Mouse (Mus musculus) NIH3T3 (cell line): ENCODE results near the gene Klhl41.
"Not testable (repeated sequence)": the region's sequence is repeated elsewhere in the genome, so short reads cannot be mapped to it uniquely, and the experiment has no call there.

ENCODE experiments used
- DNase-seq: peaks from one replicate; pipeline ENCODE4 v3.0.0-alpha.2; 2012; ENCODE audit warnings: low read depth

Gene Klhl41

GRCm38 (mm10) chr2:69669853-69670252, at the start of gene Klhl41:
TSS of gene Klhl41 (plus strand) at chr2:69670120.
- peak; percentile 12 for DNase-seq

DNA sequence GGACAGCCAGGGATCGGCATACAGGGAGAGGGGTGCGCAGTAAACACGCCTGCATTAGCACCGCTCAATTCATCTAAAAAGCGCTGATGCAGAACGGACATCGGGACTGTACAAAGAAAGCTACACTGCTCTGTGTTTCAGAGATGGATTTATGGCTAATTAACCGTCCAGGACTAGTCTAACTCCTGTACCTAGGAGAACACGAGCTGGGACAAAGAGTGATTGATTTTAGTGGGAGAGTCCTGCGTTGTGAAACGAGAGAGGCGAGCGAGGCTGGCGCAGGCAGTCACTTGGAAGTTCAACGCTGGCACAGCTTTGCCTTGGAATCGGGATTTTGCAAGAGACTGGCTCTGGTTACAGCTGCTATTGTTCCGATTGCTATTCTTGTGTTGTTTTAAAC, 40.7 kb upstream of the Klhl41 start:
- no peak for DNase-seq

DNA sequence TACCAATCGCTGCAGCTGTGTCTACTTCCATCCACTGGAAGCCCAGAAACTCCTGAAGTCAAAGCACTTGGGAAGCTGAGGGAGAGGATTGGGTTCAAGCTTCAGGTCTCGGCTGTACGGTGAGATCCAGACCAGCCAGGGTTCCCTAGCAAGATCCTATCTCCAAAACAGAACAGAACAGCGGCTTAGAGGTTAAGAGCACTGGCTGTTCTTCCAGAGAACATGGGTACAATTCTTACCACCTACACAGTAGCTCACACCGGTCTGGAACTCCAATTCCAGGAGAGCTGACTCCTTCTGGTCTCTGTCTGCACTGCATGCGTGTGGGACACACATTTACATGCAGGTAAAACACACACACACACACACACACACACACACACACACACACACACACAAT, 40.0 kb upstream of the Klhl41 start:
- no peak for DNase-seq

DNA sequence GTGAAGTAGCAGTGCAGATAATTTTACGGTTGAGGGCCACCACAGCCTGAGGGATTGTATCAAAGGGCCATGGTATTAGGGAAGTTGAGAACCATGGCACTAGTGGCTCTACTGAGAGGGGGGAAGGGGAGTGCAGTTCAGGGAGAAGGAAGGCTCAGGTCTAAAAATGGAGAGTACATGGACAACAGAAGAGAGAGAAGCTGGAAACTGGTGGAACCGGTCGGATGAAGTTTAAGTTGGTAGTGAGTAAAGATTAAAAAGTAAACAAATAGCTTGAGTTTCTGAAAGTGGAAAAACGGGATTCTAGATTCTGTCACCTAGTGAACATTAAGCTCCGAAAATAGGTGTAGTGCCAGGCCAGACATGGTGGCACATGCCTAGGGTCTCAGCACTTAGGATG, 39.1 kb upstream of the Klhl41 start:
- no peak for DNase-seq

- peak; percentile 34 for DNase-seq
Measured at GRCm38 (mm10) chr2:69631449-69631848, 38.5 kb upstream of the Klhl41 start.

GRCm38 (mm10) chr2:69635064-69635701, 34.7 kb upstream of the Klhl41 start:
- peak; percentile 85 for DNase-seq

DNA sequence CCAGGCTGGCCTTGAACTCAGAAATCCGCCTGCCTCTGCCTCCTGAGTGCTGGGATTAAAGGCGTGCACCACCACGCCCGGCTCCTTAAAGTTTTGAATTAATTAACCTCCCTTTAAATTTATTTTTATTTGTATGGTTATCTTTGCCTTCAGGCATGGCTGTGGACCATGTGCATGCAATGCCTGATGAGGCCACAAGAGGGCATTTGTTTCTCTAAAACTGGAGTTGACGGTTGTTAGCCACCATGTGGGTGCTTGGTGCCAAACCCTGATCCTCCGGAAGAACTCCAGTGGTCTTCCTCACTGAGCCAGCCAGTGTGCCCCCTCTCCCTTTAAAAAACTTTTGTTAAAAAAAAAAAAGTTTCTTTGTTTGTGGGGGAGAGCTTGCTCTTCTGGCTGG, 34.1 kb upstream of the Klhl41 start:
- peak; percentile 70 for DNase-seq

GRCm38 (mm10) chr2:69637989-69638388, 31.9 kb upstream of the Klhl41 start:
- not testable (repeated sequence) for DNase-seq

GRCm38 (mm10) chr2:69640100-69640499, 29.8 kb upstream of the Klhl41 start:
- no peak for DNase-seq

DNA sequence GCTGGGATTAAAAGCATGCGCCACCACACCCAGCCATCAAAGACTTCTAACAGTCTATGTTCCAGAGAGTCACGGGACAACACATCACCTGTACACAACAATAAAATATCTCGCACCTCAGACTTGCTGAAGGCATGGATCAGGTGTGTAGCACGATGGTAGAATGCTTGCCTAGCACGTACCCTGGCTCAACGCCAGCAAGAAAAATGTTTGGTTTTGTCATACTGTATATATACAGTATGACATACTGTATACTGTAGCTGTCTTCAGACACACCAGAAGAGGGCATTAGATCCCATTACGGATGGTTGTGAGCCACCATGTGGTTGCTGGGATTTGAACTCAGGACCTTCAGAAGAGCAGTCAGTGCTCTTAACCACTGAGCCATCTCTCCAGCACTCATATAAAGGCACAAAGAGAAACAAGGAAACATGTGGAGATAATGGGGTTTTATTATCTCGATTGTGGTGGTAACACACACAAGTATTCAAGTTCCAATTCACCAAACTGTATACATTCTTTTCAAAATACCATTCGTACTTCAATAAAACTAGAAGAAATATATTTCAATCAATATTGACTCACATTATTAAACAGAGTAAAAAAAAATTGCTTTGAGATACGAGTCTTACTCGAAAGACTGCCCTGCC, 24.8 kb upstream of the Klhl41 start:
- peak; percentile 24 for DNase-seq

GRCm38 (mm10) chr2:69646726-69647490, 23.0 kb upstream of the Klhl41 start, which contains the start of gene Bbs5:
TSS of gene Bbs5 (plus strand) at chr2:69647171.
- peak; percentile 95 for DNase-seq

DNA sequence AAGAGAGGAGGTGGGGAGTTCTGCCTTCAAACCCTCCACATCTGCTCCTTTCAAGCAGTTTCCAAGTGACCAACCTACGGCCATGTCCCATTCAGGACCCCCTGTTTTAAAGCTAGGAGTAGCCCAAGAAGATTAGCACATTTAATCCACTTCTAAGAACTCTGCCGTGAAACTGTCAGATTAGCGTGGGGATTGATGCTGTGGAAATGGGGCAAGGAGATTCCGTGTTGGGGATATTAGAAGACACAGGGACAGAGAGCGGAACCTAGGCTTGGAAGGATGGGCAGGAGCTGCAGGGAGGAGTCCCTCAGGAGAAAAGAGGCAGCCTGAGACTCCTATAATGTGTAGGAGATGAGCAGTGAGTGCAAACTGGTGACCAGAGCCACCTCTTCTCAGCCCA, 20.2 kb upstream of the Klhl41 start:
- DNase-seq, result no peak

DNA sequence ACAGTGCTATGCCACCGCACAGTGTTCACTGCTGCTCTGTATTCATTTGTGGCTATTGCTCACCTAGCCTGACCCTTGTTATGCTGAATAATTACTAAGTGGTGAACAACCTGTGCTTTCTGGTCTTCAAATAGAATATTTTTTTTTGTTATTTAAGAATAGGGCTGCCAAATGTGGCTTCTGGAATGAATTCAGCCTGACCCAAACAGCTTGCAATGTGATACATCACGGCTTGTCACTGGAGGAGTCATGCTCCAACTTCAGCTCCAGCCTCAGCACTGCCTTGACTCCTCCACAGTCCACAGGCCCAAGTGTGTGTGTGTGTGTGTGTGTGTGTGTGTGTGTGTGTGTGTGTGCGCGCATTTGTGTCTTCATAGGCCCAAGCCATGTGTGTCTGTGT, 10.6 kb upstream of the Klhl41 start:
- peak; percentile 54 for DNase-seq

DNA sequence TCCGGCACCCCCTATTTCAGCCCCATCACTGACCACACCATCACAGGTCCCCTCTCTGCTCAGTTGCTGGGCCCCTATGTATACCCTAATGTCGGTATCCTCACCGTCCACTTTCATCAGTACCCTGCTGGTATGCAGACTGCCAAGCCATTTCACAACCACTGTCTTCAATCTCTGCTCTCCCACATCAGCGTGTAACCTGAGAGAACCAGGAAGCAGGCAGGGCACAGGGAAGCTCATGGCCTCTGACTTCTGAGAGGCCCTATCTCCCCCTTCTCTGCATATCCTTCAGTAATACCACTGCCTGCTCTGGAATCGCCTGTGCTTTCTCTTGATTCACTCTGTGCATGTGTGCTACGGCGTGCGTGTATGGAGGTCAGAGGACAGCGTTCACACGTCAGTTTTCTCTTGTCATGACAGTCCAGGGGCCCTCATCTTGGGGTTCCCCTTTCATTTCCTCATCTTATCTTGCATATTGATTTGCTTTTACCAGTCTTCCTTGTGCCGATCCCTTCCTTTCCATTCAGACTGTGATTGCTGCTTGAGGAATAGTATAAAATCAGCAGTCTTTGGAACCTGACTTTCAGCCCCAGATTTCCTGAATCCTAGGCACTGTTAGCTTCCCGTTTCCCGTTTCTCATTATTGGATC, 6.0 kb upstream of the Klhl41 start:
- no peak for DNase-seq

DNA sequence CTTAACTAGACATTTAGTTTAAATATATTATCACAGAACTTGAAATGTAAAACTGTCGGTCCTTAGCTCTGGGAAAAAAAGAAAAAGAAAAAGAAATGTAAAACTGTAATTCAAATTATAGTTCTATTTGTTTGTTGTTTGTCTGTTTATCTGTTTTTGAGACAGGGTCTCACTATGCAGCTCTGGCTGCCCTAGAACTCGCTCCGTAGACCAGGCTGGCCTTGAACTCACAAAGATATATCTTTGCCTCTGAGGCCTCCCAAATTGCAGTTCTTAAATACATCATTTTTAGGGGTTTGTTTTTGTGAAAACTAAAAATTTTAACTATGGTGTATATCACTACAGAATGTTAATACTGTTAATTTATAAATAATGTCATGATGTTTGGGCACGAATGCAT, 2.3 kb upstream of the Klhl41 start:
- no peak for DNase-seq

DNA sequence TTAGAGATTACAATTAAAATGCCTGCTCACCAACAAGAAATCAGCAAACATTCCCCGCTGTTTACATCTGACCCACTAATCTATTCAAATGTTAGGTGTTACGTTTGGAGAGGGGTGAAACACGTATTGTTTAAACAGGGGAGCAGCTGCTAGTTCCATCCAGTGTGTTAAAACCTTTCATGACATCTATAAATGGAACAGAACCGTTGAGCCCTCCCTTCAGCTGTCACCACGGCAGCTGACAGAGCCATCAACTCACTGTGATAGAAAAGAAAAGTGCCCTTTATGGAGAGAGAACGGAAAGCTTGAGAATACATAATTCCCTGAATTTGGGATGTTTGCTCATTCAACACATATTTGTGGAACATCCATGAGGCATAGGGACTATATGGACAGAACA, 1.5 kb upstream of the Klhl41 start:
- DNase-seq, result no peak

- DNase-seq, result peak; percentile 47
Measured at GRCm38 (mm10) chr2:69673723-69674122, 3.8 kb downstream of the Klhl41 start.

DNA sequence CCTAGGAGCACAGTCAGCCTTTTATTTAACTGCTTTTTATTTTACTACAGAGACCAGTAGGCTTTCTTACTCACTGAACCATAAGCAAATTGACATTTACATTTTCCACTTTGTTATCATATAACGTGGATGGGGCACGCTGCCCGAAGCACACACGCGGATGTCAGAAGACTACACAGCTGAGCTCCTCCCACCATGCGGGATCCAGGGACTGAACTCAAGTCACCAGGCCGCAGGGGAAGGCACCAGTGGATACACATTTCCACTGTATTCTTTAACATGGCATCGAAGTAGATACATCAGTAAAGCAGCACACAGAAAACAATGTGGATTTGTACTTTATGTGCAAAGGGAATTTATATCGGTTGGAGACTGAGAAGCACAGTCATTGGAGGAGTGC, 5.3 kb downstream of the Klhl41 start:
- no peak for DNase-seq

GRCm38 (mm10) chr2:69676713-69677112, 6.8 kb downstream of the Klhl41 start:
- DNase-seq, result peak; percentile 33

- DNase-seq, result not testable (repeated sequence)
Measured at GRCm38 (mm10) chr2:69677215-69677614, 7.3 kb downstream of the Klhl41 start.

DNA sequence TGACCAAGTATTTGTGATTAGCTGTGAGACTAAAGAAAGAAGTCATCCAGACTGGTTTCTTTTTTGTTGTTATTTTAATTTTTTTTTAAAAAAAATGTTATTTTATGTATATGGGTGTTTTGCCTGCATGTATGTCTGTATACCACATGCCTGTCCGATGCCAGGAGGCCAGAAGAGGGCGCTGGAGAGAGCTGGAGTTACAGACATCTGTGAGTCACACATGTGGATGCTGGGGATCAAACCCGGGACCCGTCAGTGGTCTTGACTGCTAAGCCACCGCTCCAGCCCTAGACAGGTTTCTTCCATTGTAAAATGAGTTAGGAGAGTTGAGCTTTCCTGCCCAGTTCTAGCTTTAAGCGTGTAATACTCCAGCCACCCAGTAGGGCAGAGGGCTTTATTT, 10.1 kb downstream of the Klhl41 start:
- DNase-seq, result peak; percentile 20

DNA sequence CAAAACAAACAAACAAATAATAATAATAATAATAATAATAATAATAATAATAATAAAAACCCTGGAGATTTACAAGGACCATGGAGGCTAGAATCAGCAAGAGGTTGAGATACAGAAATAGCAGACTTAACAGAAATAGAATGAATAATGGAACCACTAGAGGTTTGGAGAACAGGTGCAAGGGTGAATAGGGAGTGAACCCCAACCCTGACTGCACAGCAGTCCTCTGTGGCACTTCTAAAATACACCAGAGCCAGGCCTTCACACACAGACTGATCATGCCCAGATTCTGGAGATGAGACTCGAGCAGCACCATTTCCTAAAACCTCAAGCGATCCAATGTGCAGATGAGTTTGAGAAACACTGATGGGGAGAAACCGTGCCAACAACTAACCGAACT, 12.0 kb downstream of the Klhl41 start:
- no peak for DNase-seq
